Mouse (Mus musculus) kidney, adult 2 months (tissue): ENCODE data around the gene Tmco3.
"Not testable (repeated sequence)": the region's sequence is repeated elsewhere in the genome, so short reads cannot be mapped to it uniquely, and the experiment has no call there.

Experiments
- CTCF ChIP-seq: fragments of 200-500 bp; conservative IDR thresholded peaks from 2 replicates; pipeline ENCODE4 v1.5.1; 2011; ENCODE audit warnings: low read depth, mild to moderate bottlenecking, control low read depth, low read length, moderate library complexity, mixed read lengths; ENCODE audit not compliant: insufficient read depth, insufficient read length
- POLR2A ChIP-seq: fragments of 200-500 bp; IDR thresholded peaks from one replicate; pipeline ENCODE4 v1.6.1; 2011; ENCODE audit warnings: low read depth, low read length, control low read depth

DNA sequence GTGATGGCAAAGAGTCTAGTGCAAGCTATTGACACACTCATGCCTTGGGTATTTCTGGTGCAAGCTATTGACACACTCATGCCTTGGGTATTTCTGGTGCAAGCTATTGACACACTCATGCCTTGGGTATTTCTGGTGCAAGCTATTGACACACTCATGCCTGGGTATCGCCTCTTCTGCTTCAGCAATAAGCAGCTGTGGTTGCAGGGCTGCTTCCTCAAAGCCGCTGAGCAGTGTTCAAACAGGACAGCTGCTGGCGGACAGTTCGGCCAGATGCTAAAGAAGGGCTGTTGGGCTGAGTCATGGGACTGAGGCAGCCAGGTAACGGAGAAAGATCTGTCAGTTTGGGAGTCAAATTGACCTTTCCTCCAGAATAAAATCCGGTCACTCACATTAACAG is 49.3 kb downstream of the Tmco3 start:
- not testable (repeated sequence) for TF ChIP-seq CTCF, POLR2A
